Mouse (Mus musculus): ENCODE results near the gene Camk1d.
"Not testable (repeated sequence)": the region's sequence is repeated elsewhere in the genome, so short reads cannot be mapped to it uniquely, and the experiment has no call there.

Gene Camk1d

GRCm38 (mm10) chr2:5398505-5398904 is 315.8 kb downstream of the Camk1d start:
- no peak for DNase-seq (ENCODE audit: low spot score in 2 of 2)

GRCm38 (mm10) chr2:5398043-5398442 is 316.3 kb downstream of the Camk1d start:
- DNase-seq (ENCODE audit: low spot score in 2 of 2), result no peak

DNA sequence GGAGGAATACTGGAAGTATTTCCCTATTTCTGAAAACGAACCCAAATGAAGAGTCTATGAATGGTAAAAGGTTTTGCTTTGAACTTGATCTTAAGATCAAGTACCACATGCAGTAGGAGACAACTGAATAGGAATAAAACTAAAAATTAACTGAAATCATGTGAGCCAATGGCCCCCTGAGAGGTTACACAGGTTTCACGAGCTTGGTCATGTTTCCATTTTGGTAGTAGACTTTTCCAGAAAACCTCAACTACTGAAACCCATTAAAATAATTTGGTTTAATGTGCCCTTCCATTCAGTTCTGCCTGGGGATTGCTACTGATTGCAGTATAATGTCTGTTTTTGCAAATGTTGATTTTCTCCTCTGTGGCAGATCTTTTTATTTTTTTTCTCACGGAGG is 316.8 kb downstream of the Camk1d start:
- no peak for DNase-seq (ENCODE audit: low spot score in 2 of 2)

DNA sequence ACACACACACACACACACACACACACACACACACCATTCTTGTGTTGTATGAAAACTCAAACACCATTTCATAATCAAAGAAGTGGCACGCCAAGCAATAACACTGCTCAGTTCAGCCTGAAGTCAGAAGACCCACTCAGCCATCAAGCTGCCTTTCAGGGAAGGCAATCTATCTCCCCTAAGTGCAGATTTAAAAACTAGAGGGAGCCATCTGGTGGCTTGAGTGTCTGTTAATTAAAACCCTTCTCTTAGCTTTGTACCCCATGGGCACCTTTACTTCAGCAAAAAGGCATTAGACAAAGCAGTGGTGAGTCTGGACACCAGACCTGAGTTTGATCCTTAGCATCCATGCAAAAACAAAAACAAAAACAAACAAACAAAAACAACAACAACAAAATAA is 317.9 kb downstream of the Camk1d start:
- DNase-seq (ENCODE audit: low spot score in 2 of 2), result no peak

- DNase-seq (ENCODE audit: low spot score in 2 of 2), result no peak
Measured at GRCm38 (mm10) chr2:5395873-5396272, 318.4 kb downstream of the Camk1d start.

GRCm38 (mm10) chr2:5392921-5393320 is 321.4 kb downstream of the Camk1d start:
- DNase-seq (ENCODE audit: low spot score in 2 of 2), result no peak

GRCm38 (mm10) chr2:5392470-5392869 is 321.8 kb downstream of the Camk1d start:
- DNase-seq (ENCODE audit: low spot score in 2 of 2), result no peak

GRCm38 (mm10) chr2:5388381-5388780 is 325.9 kb downstream of the Camk1d start:
- no peak for DNase-seq (ENCODE audit: low spot score in 2 of 2)

DNA sequence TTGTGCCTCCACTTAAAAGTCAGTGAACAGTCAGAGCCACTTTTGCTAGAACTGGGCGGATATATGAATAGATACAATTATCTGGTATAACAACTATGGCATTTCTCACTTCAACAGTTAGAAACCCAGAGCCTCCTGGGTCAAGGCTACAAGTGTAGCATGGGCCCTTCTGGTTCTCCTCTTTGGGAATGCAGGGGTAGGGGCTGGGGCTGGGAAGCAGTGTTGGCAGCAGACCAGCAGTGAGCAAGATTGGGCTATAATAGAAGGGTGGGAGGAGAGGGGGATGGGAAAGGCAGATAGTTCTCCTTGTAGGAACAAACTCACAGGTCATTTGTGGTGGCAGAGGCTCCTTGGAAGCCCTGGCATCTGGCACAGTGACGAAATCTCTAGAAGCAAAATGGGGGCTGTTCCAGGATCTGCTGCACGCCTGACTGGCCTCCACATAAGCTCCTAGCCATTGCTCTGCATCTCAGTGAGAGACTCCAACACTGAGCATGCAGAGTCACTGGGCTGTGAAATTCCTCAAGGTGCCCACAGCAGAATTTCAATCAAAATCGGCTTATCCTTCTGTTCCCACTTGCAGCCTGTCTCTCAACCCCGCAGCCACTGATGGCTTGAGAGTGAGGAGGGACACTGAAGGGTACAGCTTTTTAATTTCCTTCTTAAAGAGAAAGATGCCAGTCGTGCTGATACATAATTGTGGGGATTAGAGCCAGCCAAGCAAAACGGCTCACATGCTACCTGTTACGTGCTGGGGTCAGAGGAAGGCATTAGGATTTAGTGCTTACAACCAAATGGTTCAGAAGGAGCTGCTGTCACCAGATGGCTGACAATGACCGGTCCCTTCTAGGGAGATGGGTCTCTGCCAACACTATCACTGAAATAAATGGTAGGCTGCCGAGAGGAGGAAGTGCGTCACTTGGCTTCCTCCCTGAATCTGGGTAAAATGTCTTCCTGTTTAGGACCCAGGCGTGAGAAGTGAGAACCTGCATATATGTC is 332.3 kb downstream of the Camk1d start:
- DNase-seq (ENCODE audit: low spot score in 2 of 2), result no peak

DNA sequence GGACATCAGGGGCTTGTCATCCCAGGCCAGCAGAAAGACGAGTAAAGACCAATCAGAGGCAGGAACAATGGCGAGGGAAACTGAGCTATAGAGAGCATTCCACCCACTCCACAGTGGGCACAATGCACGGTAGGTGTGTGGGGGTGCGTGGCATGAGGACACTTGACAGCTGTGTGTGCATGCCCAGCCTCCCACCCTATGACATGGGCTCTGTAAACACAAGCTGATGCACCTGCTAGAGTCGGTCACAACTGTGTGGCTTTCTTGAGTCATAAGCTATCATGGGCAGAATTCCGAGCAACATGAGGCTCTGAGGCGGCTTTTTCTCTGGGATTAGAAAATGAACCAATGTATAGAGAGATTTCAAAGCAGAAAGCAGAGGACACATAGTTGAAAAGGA is 333.3 kb downstream of the Camk1d start:
- no peak for DNase-seq (ENCODE audit: low spot score in 2 of 2)

DNA sequence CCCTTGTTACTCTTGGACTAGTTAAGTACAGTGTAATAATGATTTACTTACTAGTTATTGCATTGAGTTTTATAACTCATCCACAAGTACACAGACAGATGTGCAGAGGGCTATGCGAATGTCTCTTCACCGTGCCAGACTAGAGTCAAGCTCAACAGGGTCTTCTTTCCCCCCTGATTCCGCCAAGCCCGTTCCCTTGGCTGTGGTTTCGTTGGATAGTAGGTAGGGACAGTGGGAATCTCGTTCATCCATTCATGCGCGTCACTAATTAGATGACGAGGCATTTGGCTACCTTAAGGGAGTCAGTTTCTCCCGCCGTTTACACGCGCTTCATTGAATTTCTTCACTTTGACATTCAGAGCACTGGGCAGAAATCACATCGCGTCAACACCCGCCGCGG is 335.4 kb downstream of the Camk1d start:
- DNase-seq (ENCODE audit: low spot score in 2 of 2), result not testable (repeated sequence)

DNA sequence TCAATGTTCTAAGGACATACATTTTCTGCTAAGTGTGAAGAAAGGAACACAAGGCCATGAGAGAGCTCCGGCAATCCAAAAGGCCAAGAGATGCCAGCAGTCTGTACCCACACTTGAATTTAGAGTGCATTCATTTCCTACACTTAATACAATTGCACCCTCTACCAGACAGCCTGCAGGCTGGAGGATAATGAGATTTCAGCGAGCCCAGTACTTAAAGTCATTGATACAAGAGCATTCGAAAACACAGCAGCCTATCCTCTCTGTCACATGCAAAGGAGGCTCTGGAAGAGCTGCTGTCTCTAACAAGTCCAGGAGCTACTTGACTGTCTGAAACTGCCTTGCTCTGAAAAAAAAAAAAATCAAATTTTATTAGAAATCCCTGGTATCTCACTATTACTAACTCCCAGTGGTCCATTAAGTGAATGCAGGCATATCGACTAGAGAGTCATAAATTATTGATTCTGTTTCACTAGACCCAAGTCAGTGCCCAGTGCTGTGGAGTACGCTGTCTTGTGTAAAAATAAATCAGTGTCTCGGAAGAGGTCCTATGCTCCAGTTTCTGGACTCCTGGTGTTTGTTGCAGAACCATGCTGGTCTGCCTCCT is 336.1 kb downstream of the Camk1d start:
- DNase-seq (ENCODE audit: low spot score in 2 of 2), result no peak

- DNase-seq (ENCODE audit: low spot score in 2 of 2), result no peak
Measured at GRCm38 (mm10) chr2:5372886-5373429, 341.4 kb downstream of the Camk1d start.

DNA sequence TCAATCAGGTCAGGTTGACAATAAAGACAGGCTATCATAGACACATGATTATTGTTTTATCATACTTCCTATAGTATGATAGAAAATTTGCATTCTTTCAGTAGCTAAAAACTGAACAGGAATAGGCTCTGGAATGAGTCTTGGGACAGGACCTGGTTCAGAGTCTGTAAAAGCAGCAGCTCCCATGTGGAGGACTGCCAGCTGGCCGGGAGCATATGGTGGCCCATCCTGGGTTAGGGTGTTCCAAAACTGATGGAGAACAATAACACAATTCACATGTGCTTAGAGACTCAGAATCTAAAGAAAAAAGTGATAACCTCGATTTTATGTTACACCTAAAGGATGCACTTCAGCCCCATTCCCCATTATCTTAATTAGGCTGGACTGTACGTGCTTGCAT is 343.0 kb downstream of the Camk1d start:
- no peak for DNase-seq (ENCODE audit: low spot score in 2 of 2)

- DNase-seq (ENCODE audit: low spot score in 2 of 2), result no peak
Measured at GRCm38 (mm10) chr2:5370591-5370990, 343.7 kb downstream of the Camk1d start.

DNA sequence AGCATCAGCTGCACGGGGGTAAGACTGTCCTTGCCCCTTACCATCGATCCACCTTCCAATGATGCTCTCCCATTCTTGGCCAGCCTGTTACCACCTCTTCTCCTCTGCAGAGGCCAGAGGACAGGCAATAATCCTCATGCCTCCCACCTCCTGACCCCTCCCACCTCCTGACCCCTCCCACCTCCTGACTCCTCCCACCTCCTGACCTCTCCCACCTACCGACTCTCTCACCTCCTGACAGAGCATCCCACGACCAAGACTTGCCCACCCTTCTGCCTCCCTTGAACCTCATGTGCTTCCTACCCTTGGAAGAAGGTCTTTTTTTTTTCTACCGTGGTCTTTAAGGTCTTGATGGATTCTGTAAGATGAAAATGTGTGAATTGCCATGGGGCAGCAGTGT is 350.5 kb downstream of the Camk1d start:
- DNase-seq (ENCODE audit: low spot score in 2 of 2), result no peak

DNA sequence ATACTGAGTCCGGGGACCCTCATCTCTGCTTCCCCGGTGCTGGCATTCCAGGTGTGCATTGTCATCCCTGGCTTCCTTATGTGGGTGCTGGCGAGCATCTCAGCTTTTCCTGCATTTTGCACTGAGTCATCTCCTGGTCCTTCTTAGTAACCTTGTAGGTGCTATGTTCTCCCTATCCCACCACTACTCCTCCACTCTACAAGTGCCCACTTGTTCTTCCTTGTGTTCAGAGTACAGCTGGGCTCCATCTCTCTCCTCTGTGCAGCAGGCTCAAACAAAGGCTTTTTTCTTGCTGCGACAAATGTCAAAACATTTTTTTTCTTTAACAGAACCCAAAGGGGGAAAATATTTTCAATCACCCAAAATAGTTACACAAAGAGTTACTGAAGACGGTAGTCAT is 356.3 kb downstream of the Camk1d start:
- DNase-seq (ENCODE audit: low spot score in 2 of 2), result no peak

DNA sequence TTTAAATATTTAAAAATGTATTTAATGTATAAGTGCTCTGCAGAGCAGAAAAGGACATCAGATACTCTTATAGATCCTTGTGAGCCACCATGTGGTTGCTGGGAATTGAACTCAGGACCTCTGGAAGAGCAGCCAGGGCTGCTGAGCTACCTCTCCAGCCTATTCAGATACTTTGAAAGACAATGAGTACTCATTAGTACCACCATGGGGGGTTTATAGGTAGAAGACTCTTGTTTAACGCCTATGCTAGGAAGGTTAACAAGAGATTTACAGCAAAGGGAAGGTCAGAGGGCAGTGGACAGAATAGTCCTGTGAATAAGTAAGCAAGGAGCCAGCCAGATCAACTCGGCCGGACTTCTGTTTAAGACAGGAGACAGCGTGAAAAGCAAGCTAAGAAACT is 357.3 kb downstream of the Camk1d start:
- no peak for DNase-seq (ENCODE audit: low spot score in 2 of 2)

DNA sequence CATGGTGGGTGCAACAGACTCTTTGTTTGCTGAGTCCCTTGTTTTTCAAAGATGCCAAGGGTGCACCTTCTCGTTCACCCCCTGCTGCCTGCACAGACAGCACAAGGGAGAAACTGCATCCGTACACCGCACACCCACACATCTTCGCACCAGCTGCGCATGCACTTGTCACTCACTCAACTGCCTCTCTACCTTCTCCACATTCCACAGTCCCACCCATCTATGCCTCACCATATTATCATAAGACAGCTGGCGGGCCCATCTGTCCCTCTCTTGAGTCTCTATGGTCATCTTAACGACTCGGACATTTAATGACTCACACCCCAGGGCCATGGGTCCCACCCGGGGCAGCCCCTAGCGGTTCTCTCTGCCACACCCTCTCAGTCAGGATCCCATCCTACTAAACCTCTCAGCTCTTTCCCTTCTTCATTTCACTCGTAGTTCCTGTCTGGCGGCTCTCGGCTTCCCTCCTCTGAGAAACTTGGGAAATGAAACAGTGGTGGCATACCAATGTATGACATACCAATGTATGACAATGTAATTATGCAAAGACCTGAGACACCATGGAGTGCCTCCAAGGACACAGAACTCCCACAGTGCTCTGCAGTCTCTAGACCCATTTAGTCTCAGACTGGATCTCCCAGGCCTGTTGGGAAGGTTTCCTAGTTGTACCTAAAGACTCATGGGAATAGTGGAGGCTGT is 361.3 kb downstream of the Camk1d start:
- no peak for DNase-seq (ENCODE audit: low spot score in 2 of 2)

GRCm38 (mm10) chr2:5345344-5345743 is 369.0 kb downstream of the Camk1d start:
- DNase-seq (ENCODE audit: low spot score in 2 of 2), result no peak

DNA sequence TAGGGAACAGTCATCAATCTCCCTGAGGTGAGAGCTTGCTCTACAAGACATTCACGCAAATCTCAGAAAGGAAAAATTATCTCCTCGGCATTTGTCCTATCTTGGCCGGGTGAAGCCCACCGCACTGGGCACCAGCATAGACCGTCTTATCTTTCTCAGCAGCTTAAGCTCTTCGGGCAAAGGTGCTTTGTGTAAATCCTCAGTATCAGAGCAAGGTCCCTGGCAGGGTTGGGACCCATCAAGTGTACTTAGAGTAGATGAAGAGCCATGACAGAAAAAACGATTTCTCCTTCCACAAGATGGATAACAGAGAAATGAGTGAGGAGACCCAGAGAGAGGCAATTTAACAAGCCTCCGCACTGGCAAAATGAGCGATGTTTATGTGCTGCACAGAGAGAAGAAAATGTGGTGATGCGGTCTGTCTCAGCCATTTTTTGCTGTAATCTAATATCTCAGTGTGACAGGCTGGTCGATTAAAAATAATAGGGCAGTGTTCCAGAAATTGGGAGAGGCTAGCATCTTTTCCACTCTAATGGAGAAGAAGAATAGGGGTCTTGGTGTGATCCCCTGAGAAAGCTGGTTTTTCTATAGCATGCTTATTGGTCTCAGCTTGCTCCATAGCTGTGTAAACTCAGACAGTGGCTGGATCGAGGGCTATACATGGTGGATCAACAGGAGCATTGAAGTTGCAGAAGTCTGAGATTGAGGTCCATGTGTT is 386.6 kb downstream of the Camk1d start:
- DNase-seq (ENCODE audit: low spot score in 2 of 2), result no peak

DNA sequence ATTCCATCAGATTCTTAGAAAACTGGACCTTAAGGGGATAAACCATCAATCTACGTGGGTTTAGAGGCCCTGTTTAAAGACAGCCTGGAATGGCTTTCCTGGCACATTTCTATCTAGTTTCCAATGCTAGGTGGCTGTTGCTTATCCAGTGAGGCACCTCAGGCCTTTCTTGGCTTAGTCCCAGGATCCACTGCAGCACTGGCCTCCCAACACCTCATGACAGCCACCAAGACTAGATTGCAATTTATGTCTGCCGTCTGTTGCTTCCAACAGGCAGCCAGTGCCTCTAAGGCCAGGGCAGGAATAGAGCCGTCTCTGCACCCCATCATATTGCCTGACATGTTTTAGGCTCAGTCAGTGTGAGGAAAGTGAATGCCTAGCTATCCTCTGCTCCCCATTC is 389.5 kb downstream of the Camk1d start:
- no peak for DNase-seq (ENCODE audit: low spot score in 2 of 2)

All from thymus, postnatal 10 days (tissue).